In the genomic region with DNA sequence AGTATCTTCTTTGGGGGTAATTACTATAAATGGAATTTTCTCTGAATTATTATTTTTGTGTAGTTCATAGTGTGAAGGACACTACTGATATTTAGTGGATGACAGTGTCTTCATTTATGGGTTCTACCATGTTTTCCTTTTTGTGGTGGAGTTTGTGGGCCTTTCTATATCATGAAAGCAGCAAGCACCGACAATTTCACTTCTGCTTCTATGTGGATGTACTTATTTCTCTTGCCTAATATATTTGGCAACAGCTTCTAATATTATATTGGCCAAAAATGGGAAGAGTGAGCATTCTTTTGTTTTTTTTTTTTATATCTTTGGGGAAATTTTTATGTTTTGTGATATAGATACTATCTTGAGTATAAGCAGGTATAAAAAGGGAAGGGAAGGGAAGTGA, we compare ENCODE assay signal across 38 mouse cellular contexts. TPM values are rescaled to one million over a fixed set of nuclear protein-coding genes. Genes with fewer than 3 reads are reported as not detected.
"Had no signal": no experiment of that assay in that cellular context is flagged by ENCODE, and none has a peak within 500 bp of the region (broad histone marks: within the 10 kb centered on the region; RNA-seq: fewer than 3 reads in every experiment).

No protein-coding gene starts in this region.

- H3K27ac ChIP-seq: heart, embryonic 10.5 days; hindbrain, embryonic 10.5 days; hindbrain, embryonic 12.5 days; hindbrain, embryonic 14.5 days; kidney, embryonic 15.5 days; kidney, postnatal 0 days; layer of hippocampus, adult 2 months; left cerebral cortex, adult 2 months; limb, embryonic 10.5 days; limb, embryonic 12.5 days had no signal

- H3K27me3 ChIP-seq: heart, embryonic 12.5 days; hindbrain, embryonic 12.5 days; kidney, embryonic 15.5 days; limb, embryonic 12.5 days had no signal

- H3K36me3 ChIP-seq: heart, embryonic 10.5 days; heart, embryonic 12.5 days; hindbrain, embryonic 10.5 days; hindbrain, embryonic 12.5 days; kidney, embryonic 15.5 days; limb, embryonic 10.5 days; limb, embryonic 12.5 days had no signal

- ATAC-seq: hindbrain, embryonic 16.5 days; inflammation-experienced regulatory T-cells, adult 6 months; intestine, embryonic 16.5 days had no signal

- H3K4me3 ChIP-seq: heart, embryonic 10.5 days; heart, embryonic 12.5 days; hindbrain, embryonic 10.5 days; hindbrain, embryonic 12.5 days; kidney, embryonic 15.5 days; layer of hippocampus, adult 2 months; left cerebral cortex, adult 2 months; limb, embryonic 10.5 days; limb, embryonic 12.5 days had no signal

- H3K4me2 ChIP-seq: heart, embryonic 12.5 days; hindbrain, embryonic 12.5 days; hindbrain, embryonic 14.5 days; kidney, embryonic 15.5 days; limb, embryonic 12.5 days; liver, embryonic 11.5 days had no signal

- H3K9me3 ChIP-seq: heart, embryonic 10.5 days; heart, embryonic 12.5 days; hindbrain, embryonic 10.5 days; hindbrain, embryonic 12.5 days; kidney, embryonic 15.5 days; limb, embryonic 10.5 days; limb, embryonic 12.5 days had no signal

- H3K4me1 ChIP-seq: heart, embryonic 10.5 days; heart, embryonic 12.5 days; hindbrain, embryonic 10.5 days; hindbrain, embryonic 12.5 days; kidney, embryonic 15.5 days; limb, embryonic 10.5 days; limb, embryonic 12.5 days had no signal

- H3K9ac ChIP-seq: heart, embryonic 12.5 days; hindbrain, embryonic 12.5 days; hindbrain, embryonic 14.5 days; kidney, embryonic 15.5 days; limb, embryonic 12.5 days had no signal

- DNase-seq: gastrocnemius, postnatal 14 days; gastrocnemius, postnatal 36 days; heart, adult 18-20 months; heart, postnatal 10 days; heart, postnatal 4 days; kidney, adult 11 months; kidney, adult 2 months; kidney, adult 9 months; kidney, postnatal 14 days; kidney, postnatal 4 days; liver had no signal

RNA-seq across cellular contexts. Expression of gene Ugt1a8, which starts 5.9 kb away (rescaled TPM):
- total RNA-seq: gastrocnemius, adult 18-20 months; gastrocnemius, adult 8-10 months; gastrocnemius, postnatal 14 days; gastrocnemius, postnatal 36 days; heart, adult 18-20 months; heart, adult 8-10 months; heart, postnatal 10 days; heart, postnatal 25 days; heart, postnatal 4 days; layer of hippocampus, adult 2 months; layer of hippocampus, postnatal 10 days; layer of hippocampus, postnatal 25 days; left cerebral cortex, adult 2 months; left cerebral cortex, postnatal 14 days; left cerebral cortex, postnatal 36 days had no signal
- polyA plus RNA-seq: heart, embryonic 10.5 days; heart, embryonic 12.5 days; heart, embryonic 14.5 days; heart, embryonic 16.5 days; hindbrain, embryonic 10.5 days; hindbrain, embryonic 12.5 days; hindbrain, embryonic 14.5 days; hindbrain, embryonic 16.5 days; intestine, embryonic 16.5 days; kidney, embryonic 15.5 days; limb, embryonic 10.5 days; limb, embryonic 12.5 days; limb, embryonic 14.5 days; liver, embryonic 11.5 days had no signal

RNA-seq across cellular contexts. Expression of gene Ugt1a9, which starts 11.1 kb away (rescaled TPM):
- total RNA-seq: gastrocnemius, adult 8-10 months; gastrocnemius, postnatal 14 days; gastrocnemius, postnatal 36 days; heart, adult 18-20 months; heart, adult 8-10 months; heart, postnatal 10 days; heart, postnatal 25 days; heart, postnatal 4 days; layer of hippocampus, adult 2 months; layer of hippocampus, postnatal 10 days; layer of hippocampus, postnatal 25 days; left cerebral cortex, adult 2 months; left cerebral cortex, postnatal 14 days; left cerebral cortex, postnatal 36 days had no signal
- polyA plus RNA-seq: heart, embryonic 10.5 days; heart, embryonic 12.5 days; heart, embryonic 14.5 days; heart, embryonic 16.5 days; hindbrain, embryonic 10.5 days; hindbrain, embryonic 12.5 days; hindbrain, embryonic 14.5 days; hindbrain, embryonic 16.5 days; inflammation-experienced regulatory T-cells, adult 6 months; limb, embryonic 10.5 days; limb, embryonic 12.5 days; limb, embryonic 14.5 days; liver, embryonic 11.5 days had no signal

RNA-seq across cellular contexts. Expression of gene Ugt1a6b, which starts 21.4 kb away (rescaled TPM):
- total RNA-seq: left cerebral cortex, adult 2 months had no signal
- polyA plus RNA-seq: heart, embryonic 10.5 days; heart, embryonic 12.5 days; heart, embryonic 14.5 days; hindbrain, embryonic 10.5 days; inflammation-experienced regulatory T-cells, adult 6 months; limb, embryonic 10.5 days; limb, embryonic 12.5 days had no signal

RNA-seq across cellular contexts. Expression of gene Ugt1a10, which starts 26.5 kb away (rescaled TPM):
- total RNA-seq: gastrocnemius, adult 18-20 months; gastrocnemius, adult 8-10 months; gastrocnemius, postnatal 14 days; gastrocnemius, postnatal 36 days; heart, adult 18-20 months; heart, adult 8-10 months; heart, postnatal 10 days; heart, postnatal 25 days; heart, postnatal 4 days; layer of hippocampus, adult 2 months; layer of hippocampus, postnatal 10 days; layer of hippocampus, postnatal 25 days; left cerebral cortex, adult 2 months; left cerebral cortex, postnatal 14 days; left cerebral cortex, postnatal 36 days had no signal
- polyA plus RNA-seq: gonadal fat pad, adult 2 months; heart, embryonic 10.5 days; heart, embryonic 12.5 days; heart, embryonic 14.5 days; heart, embryonic 16.5 days; hindbrain, embryonic 10.5 days; hindbrain, embryonic 12.5 days; hindbrain, embryonic 14.5 days; hindbrain, embryonic 16.5 days; inflammation-experienced regulatory T-cells, adult 6 months; intestine, embryonic 16.5 days; limb, embryonic 10.5 days; limb, embryonic 12.5 days; limb, embryonic 14.5 days; liver, embryonic 11.5 days had no signal
